Mouse (Mus musculus): ENCODE results near the gene Stap2. TPM values are rescaled to one million over a fixed set of nuclear protein-coding genes. Genes with fewer than 3 reads are reported as not detected.
A peak's percentile ranks its signal among the peaks of the same experiment; 100 is the strongest.

Stap2 gene
- polyA plus RNA-seq, 1 experiment = 10.6 TPM

DNA sequence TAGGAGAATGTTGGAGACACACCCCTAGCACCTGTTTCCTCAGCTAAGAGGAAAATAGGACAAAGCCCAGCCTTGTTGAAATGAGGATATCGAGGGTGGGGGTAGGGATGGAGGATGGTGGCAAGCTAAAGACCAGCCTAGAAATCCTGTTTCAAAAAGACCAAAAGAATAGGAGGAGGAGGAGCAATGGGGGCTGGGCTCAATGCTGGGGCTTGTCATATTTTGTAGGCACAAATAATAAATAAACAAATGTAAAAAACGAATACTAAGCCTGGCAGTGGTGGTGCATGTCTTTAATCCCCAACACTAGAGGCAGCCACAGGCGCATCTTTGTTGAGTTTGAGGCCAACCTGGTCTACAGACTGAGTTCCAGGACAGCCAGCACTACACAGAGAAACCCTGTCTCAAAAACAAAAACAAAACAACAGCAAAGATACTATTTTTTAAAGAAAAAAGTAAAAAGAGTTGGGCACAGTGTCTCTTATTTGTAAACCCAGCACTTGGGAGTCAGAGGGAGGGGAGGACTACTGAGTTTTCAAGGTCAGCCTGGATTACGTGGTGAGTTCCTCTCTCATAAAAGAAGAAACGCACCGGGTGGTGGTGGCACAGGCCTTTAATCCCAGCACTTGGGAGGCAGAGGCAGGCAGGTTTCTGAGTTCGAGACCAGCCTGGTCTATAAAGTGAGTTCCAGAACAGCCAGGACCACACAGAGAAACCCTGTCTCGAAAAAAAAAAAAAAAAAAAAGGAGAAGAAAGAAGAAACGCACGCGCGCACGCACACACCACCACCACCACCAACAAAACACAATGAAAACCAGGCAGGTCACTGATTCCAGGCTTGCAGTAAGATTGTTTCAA is 47.4 kb downstream of the Stap2 start:
- no peak for TF ChIP-seq POLR2A (IDR thresholded peaks at IDR 0.05; ENCODE audit: borderline replicate concordance, control insufficient read depth, low read depth, low read length)
- no peak for TF ChIP-seq CTCF (IDR thresholded peaks at IDR 0.05; ENCODE audit: control insufficient read depth, insufficient read depth, low read length)
- Histone ChIP-seq H3K27ac (ENCODE audit: control insufficient read depth, insufficient read depth, low read depth, low read length, poor library complexity) (0 out of 2 replicates have a peak overlapping the region, but pooled peaks have one; percentile 3), H3K4me1 (ENCODE audit: control insufficient read depth, insufficient read depth, low read length) (peaks cover 1% of the 10 kb centered on the region; the same call in 1 of the 2 replicates), H3K4me3 (replicated peaks; ENCODE audit: control insufficient read depth, low read depth, low read length) (peak overlapping the region; percentile 20)
- WGBS = 75% methylated on average over 13 of the region's 13 CpGs

DNA sequence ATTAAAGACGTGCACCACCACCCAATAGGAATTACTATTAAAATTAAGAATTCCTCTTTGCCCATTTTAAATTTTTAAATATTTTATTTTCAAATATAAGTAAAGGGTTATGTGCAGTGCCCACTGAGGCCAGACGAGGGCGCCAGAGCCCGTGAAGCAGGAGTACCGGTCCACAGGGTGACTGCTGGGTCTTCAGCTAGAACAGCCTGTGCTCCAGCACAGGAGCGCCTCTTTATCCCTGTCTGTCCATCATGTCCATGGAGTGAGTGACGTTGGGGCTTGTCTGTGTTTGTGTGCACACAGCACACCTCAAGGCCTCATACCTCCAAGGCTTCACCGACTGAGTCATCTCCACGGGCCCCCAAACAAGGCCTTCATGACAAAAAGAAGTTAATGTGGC is 48.2 kb downstream of the Stap2 start:
- TF ChIP-seq CTCF (IDR thresholded peaks at IDR 0.05; ENCODE audit: control insufficient read depth, insufficient read depth, low read length) (peak; percentile 84), POLR2A (IDR thresholded peaks at IDR 0.05; ENCODE audit: borderline replicate concordance, control insufficient read depth, low read depth, low read length) (no peak)
- 29% methylated on average over 9 of the region's 9 CpGs for WGBS
- Histone ChIP-seq H3K27ac (ENCODE audit: control insufficient read depth, insufficient read depth, low read depth, low read length, poor library complexity) (no peak overlapping the region), H3K4me1 (ENCODE audit: control insufficient read depth, insufficient read depth, low read length) (peaks cover 1% of the 10 kb centered on the region; the same call in 1 of the 2 replicates), H3K4me3 (replicated peaks; ENCODE audit: control insufficient read depth, low read depth, low read length) (no peak overlapping the region)

DNA sequence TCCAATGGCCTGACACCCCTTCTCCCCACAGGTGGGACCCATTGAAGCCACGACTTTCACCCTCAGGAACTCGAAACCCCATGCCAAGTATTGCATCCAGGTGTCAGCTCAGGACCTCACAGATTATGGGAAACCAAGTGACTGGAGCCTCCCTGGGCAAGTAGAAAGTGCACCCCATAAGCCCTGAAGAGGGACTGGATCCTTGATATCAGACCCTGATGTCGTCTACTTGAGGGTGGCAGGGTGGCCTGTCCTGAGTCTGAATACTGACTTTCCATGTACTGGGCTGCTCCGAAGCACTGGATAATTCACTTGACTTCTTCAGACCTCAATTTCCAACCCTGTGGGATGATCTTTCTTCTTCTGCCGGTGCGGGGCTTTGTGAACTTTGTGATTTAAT is 48.8 kb downstream of the Stap2 start:
- peaks cover 1% of the 10 kb centered on the region; the same call in 1 of the 2 replicates for H3K4me1 ChIP-seq (ENCODE audit: control insufficient read depth, insufficient read depth, low read length)

DNA sequence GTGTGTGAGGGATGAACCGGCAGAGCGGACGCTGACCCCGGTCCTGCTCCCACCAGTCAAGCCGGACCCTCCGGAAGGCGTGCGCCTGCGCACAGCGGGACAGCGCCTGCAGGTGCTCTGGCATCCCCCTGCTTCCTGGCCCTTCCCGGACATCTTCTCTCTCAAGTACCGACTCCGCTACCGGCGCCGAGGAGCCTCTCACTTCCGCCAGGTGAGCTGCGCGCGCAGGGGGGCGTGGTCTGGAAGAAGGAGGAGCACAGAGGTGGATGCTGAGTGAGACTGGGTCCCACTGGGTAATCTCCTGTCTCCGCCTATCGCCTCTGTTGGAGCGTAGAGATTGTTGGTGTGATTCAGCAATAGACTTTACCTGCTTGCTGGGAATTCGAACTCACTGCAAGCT is 49.3 kb downstream of the Stap2 start:
- 88% methylated on average over 26 of the region's 26 CpGs for WGBS
- H3K4me3 ChIP-seq (replicated peaks; ENCODE audit: control insufficient read depth, low read depth, low read length) = no peak overlapping the region
- TF ChIP-seq POLR2A (IDR thresholded peaks at IDR 0.05; ENCODE audit: borderline replicate concordance, control insufficient read depth, low read depth, low read length) (no peak), CTCF (IDR thresholded peaks at IDR 0.05; ENCODE audit: control insufficient read depth, insufficient read depth, low read length) (no peak)
- no peak overlapping the region for H3K27ac ChIP-seq (ENCODE audit: control insufficient read depth, insufficient read depth, low read depth, low read length, poor library complexity)
- H3K4me1 ChIP-seq (ENCODE audit: control insufficient read depth, insufficient read depth, low read length) = peaks cover 1% of the 10 kb centered on the region; the same call in 1 of the 2 replicates

More for the DNA sequence above, 48.8 kb downstream of the Stap2 start:
- Histone ChIP-seq H3K4me3 (replicated peaks; ENCODE audit: control insufficient read depth, low read depth, low read length) (no peak overlapping the region), H3K27ac (ENCODE audit: control insufficient read depth, insufficient read depth, low read depth, low read length, poor library complexity) (no peak overlapping the region)
- 76% methylated on average over 6 of the region's 6 CpGs for WGBS
- no peak for TF ChIP-seq POLR2A (IDR thresholded peaks at IDR 0.05; ENCODE audit: borderline replicate concordance, control insufficient read depth, low read depth, low read length)
- no peak for TF ChIP-seq CTCF (IDR thresholded peaks at IDR 0.05; ENCODE audit: control insufficient read depth, insufficient read depth, low read length)

DNA sequence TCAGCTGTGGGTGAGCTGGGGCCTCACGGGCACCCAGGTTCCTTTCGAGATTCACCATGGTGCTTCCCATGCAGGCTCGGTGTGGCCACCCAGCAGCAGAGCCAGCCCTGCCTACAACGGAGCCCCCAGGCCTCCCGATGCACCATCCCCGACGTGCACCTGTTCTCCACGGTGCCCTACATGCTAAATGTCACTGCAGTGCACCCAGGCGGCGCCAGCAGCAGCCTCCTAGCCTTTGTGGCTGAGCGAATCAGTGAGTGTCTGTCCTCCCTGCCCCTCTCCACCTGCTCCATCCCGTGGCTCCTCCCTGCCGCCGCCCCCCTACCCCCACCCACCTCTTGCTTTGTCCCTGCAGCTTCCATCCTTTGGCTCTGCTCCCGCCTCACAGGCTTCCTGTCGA is 51.2 kb downstream of the Stap2 start:
- Histone ChIP-seq H3K27ac (ENCODE audit: control insufficient read depth, insufficient read depth, low read depth, low read length, poor library complexity) (no peak overlapping the region), H3K4me3 (replicated peaks; ENCODE audit: control insufficient read depth, low read depth, low read length) (peak overlapping the region; percentile 31), H3K4me1 (ENCODE audit: control insufficient read depth, insufficient read depth, low read length) (no peaks in the 10 kb centered on the region; the same call in 1 of the 2 replicates)
- no peak for TF ChIP-seq CTCF (IDR thresholded peaks at IDR 0.05; ENCODE audit: control insufficient read depth, insufficient read depth, low read length)
- TF ChIP-seq POLR2A (IDR thresholded peaks at IDR 0.05; ENCODE audit: borderline replicate concordance, control insufficient read depth, low read depth, low read length) = no peak
- WGBS = 25% methylated on average over 16 of the region's 16 CpGs

DNA sequence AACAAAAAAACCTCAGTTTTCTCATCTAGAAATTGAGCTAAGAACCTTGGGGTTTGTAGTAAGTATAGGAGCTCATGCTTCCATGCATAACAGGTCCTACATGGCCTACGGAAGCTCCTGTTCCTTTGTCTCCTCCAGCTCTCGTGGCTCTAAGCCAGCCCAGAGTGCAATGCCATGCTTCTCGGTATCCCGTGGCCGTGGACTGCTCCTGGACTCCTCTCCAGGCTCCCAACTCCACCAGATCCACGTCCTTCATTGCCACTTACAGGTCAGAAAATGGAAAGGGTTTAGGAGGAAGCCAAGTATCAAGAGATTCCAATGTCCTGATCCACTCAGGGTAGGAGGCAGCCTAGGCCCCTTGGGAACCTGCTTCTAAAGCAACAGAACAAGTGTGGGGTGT is 51.6 kb downstream of the Stap2 start:
- no peak overlapping the region for H3K27ac ChIP-seq (ENCODE audit: control insufficient read depth, insufficient read depth, low read depth, low read length, poor library complexity)
- H3K4me1 ChIP-seq (ENCODE audit: control insufficient read depth, insufficient read depth, low read length) = no peaks in the 10 kb centered on the region; the same call in 1 of the 2 replicates
- no peak for TF ChIP-seq POLR2A (IDR thresholded peaks at IDR 0.05; ENCODE audit: borderline replicate concordance, control insufficient read depth, low read depth, low read length)
- peak overlapping the region; percentile 29 for H3K4me3 ChIP-seq (replicated peaks; ENCODE audit: control insufficient read depth, low read depth, low read length)
- WGBS = 48% methylated on average over 6 of the region's 6 CpGs

DNA sequence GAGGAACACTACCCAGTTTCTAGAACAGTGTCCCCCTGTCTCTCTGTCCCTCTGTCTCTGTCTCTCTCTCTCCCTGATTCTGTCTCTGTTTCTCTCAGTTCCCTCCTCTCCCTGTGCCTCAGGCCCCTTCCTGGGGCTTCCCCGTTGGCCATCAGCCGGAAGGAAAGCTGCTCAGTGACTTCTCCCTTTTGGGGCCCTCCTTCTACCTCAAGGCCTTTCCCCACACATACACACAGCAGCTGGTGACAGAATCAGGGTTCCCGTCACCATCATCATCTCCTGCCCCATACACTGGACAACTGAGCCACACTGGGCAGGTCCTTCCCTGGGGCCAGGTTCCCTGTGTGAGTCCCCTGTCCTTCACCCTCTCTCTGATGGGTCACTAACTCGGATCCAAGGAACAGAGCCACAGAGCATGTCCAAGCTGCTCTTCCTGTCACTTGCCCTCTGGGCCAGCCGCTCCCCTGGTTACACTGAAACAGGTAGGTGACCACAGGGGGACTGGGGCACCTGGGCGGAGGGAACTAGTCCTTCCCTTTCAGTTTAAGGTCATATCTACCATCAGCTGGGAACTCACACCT is 52.8 kb downstream of the Stap2 start, which contains the start of gene Ebi3:
Gene Ebi3 (plus strand): TSS at position 194 of the 581 bp plus-strand sequence.
- Histone ChIP-seq H3K4me1 (ENCODE audit: control insufficient read depth, insufficient read depth, low read length) (no peaks in the 10 kb centered on the region; the same call in 1 of the 2 replicates), H3K4me3 (replicated peaks; ENCODE audit: control insufficient read depth, low read depth, low read length) (peak within 1 kb of the TSS; percentile 63), H3K27ac (ENCODE audit: control insufficient read depth, insufficient read depth, low read depth, low read length, poor library complexity) (peak within 1 kb of the TSS; percentile 86)
- TF ChIP-seq CTCF (IDR thresholded peaks at IDR 0.05; ENCODE audit: control insufficient read depth, insufficient read depth, low read length) = no peak
- no peak for TF ChIP-seq POLR2A (IDR thresholded peaks at IDR 0.05; ENCODE audit: borderline replicate concordance, control insufficient read depth, low read depth, low read length)
- WGBS = 10% methylated on average over 6 of the region's 6 CpGs

DNA sequence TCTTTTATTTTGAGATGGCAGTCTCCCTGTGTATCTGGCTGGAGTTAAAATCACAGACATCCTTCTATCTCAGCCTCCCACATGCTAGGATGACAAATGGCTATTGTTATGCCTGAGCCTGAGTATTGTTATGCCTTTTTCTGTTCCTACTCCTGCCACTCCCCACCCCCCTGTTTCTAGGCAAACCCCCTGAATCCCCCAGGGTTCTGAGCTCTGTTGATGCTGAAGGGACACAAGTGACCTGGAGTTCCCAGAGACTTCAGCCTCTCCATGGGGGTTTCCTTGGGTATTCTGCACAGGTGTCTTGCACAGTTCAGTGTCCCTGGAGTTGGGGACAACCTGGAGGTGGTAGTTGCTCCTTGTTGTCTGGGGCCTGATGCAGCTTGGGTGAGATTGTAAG is 53.3 kb downstream of the Stap2 start:
- Histone ChIP-seq H3K27ac (ENCODE audit: control insufficient read depth, insufficient read depth, low read depth, low read length, poor library complexity) (peak overlapping the region; percentile 86), H3K4me1 (ENCODE audit: control insufficient read depth, insufficient read depth, low read length) (no peaks in the 10 kb centered on the region; the same call in 1 of the 2 replicates), H3K4me3 (replicated peaks; ENCODE audit: control insufficient read depth, low read depth, low read length) (no peak overlapping the region)

More for the DNA sequence above, 53.3 kb downstream of the Stap2 start:
- TF ChIP-seq CTCF (IDR thresholded peaks at IDR 0.05; ENCODE audit: control insufficient read depth, insufficient read depth, low read length) = no peak
- TF ChIP-seq POLR2A (IDR thresholded peaks at IDR 0.05; ENCODE audit: borderline replicate concordance, control insufficient read depth, low read depth, low read length) = no peak
